ENCODE assay signal across 33 mouse cellular contexts in genomic region chr5:31920129-31920528, GRCm38 (mm10).
DNase-seq lines count a peak whose midpoint lies in the region; ATAC-seq and TF ChIP-seq lines count a peak whose summit lies in the region.
"Had no signal": no experiment of that assay in that cellular context is flagged by ENCODE, and none has a peak within 500 bp of the region (broad histone marks: within the 10 kb centered on the region; RNA-seq: fewer than 3 reads in every experiment).

No protein-coding gene starts in this region.

- no peak overlapping the region for H3K9ac ChIP-seq in forebrain, embryonic 16.5 days (replicated peaks; ENCODE audit: low read depth, low read length)
- no peak overlapping the region for H3K9ac ChIP-seq in forebrain, embryonic 13.5 days
- no peak overlapping the region for H3K9ac ChIP-seq in hindbrain, postnatal 0 days (replicated peaks; ENCODE audit: low read length)
- H3K9ac ChIP-seq in hindbrain, embryonic 11.5 days (ENCODE audit: low read depth, low read length) = no peak overlapping the region
- no peak overlapping the region for H3K9ac ChIP-seq in midbrain, embryonic 16.5 days (ENCODE audit: low read depth, low read length)
- H3K9ac ChIP-seq in midbrain, embryonic 13.5 days (replicated peaks) = no peak overlapping the region
- H3K9ac ChIP-seq: embryonic facial prominence, embryonic 12.5 days; heart, embryonic 15.5 days; hindbrain, embryonic 14.5 days; kidney, embryonic 15.5 days; limb, embryonic 13.5 days; lung, embryonic 15.5 days; neural tube, embryonic 13.5 days had no signal

- 0 out of 2 replicates have a peak, but pooled peaks have one; percentile 36 for ATAC-seq in forebrain, embryonic 16.5 days
- ATAC-seq in forebrain, embryonic 13.5 days = no peak
- no peak for ATAC-seq in hindbrain, postnatal 0 days
- ATAC-seq in hindbrain, embryonic 11.5 days (ENCODE audit: low FRiP score) = no peak
- ATAC-seq in midbrain, embryonic 16.5 days = peak; percentile 32; the same call in 1 of the 2 replicates
- ATAC-seq in midbrain, embryonic 13.5 days = no peak
- ATAC-seq: inflammation-experienced regulatory T-cells, adult 6 months; Patski had no signal

- H3K4me2 ChIP-seq in forebrain, embryonic 16.5 days (ENCODE audit: low read length) = no peak overlapping the region
- no peak overlapping the region for H3K4me2 ChIP-seq in forebrain, embryonic 13.5 days
- no peak overlapping the region for H3K4me2 ChIP-seq in hindbrain, postnatal 0 days (ENCODE audit: low read depth, low read length)
- H3K4me2 ChIP-seq in hindbrain, embryonic 11.5 days (replicated peaks; ENCODE audit: low read depth, low read length) = no peak overlapping the region
- H3K4me2 ChIP-seq in midbrain, embryonic 16.5 days (ENCODE audit: low read length) = no peak overlapping the region
- H3K4me2 ChIP-seq in midbrain, embryonic 13.5 days (replicated peaks) = no peak overlapping the region
- H3K4me2 ChIP-seq: embryonic facial prominence, embryonic 12.5 days; heart, embryonic 15.5 days; hindbrain, embryonic 14.5 days; kidney, embryonic 15.5 days; limb, embryonic 13.5 days; liver, embryonic 11.5 days; lung, embryonic 15.5 days; neural tube, embryonic 13.5 days had no signal

- H3K4me1 ChIP-seq in forebrain, embryonic 16.5 days (replicated peaks; ENCODE audit: control insufficient read depth, insufficient read depth, low read length) = peaks cover 8% of the 10 kb centered on the region; the same call in 1 of the 2 replicates
- H3K4me1 ChIP-seq in forebrain, embryonic 13.5 days = no peaks in the 10 kb centered on the region
- no peaks in the 10 kb centered on the region for H3K4me1 ChIP-seq in hindbrain, postnatal 0 days (ENCODE audit: insufficient read depth, low read length)
- no peaks in the 10 kb centered on the region for H3K4me1 ChIP-seq in hindbrain, embryonic 11.5 days (replicated peaks; ENCODE audit: control insufficient read depth, insufficient read depth, low read length)
- 0 out of 2 replicates have a peak, but pooled peaks cover 3% of the 10 kb centered on the region for H3K4me1 ChIP-seq in midbrain, embryonic 16.5 days (ENCODE audit: control insufficient read depth, insufficient read depth, low read length)
- no peaks in the 10 kb centered on the region; the same call in 1 of the 2 replicates for H3K4me1 ChIP-seq in midbrain, embryonic 13.5 days (replicated peaks)
- H3K4me1 ChIP-seq: heart, embryonic 15.5 days had no signal

- no peak for TF ChIP-seq CTCF in hindbrain, postnatal 0 days (IDR thresholded peaks at IDR 0.05; ENCODE audit: low read depth)

- no peaks in the 10 kb centered on the region for H3K36me3 ChIP-seq in forebrain, embryonic 16.5 days (ENCODE audit: control insufficient read depth, insufficient read depth)
- H3K36me3 ChIP-seq in forebrain, embryonic 13.5 days (ENCODE audit: poor library complexity, severe bottlenecking) = no peaks in the 10 kb centered on the region
- no peaks in the 10 kb centered on the region for H3K36me3 ChIP-seq in hindbrain, postnatal 0 days (ENCODE audit: insufficient read depth, low read length)
- H3K36me3 ChIP-seq in hindbrain, embryonic 11.5 days (ENCODE audit: control insufficient read depth, insufficient read depth, low read length) = no peaks in the 10 kb centered on the region
- no peaks in the 10 kb centered on the region for H3K36me3 ChIP-seq in midbrain, embryonic 16.5 days (ENCODE audit: control insufficient read depth, insufficient read depth, low read length)
- H3K36me3 ChIP-seq in midbrain, embryonic 13.5 days = no peaks in the 10 kb centered on the region
- H3K36me3 ChIP-seq: embryonic facial prominence, embryonic 12.5 days; heart, embryonic 15.5 days; kidney, embryonic 15.5 days; limb, embryonic 13.5 days; lung, embryonic 15.5 days; neural tube, embryonic 13.5 days had no signal

- no peaks in the 10 kb centered on the region for H3K27me3 ChIP-seq in forebrain, embryonic 16.5 days (replicated peaks; ENCODE audit: control insufficient read depth, insufficient read depth, low read length)
- no peaks in the 10 kb centered on the region for H3K27me3 ChIP-seq in forebrain, embryonic 13.5 days
- H3K27me3 ChIP-seq in hindbrain, postnatal 0 days (ENCODE audit: insufficient read depth, low read length) = no peaks in the 10 kb centered on the region
- no peaks in the 10 kb centered on the region for H3K27me3 ChIP-seq in hindbrain, embryonic 11.5 days (ENCODE audit: control insufficient read depth, insufficient read depth, low read length)
- no peaks in the 10 kb centered on the region for H3K27me3 ChIP-seq in midbrain, embryonic 16.5 days (ENCODE audit: control insufficient read depth, insufficient read depth, low read depth, low read length)
- H3K27me3 ChIP-seq in midbrain, embryonic 13.5 days = no peaks in the 10 kb centered on the region
- H3K27me3 ChIP-seq: embryonic facial prominence, embryonic 12.5 days; heart, embryonic 15.5 days; kidney, embryonic 15.5 days; limb, embryonic 13.5 days; lung, embryonic 15.5 days; megakaryocyte, embryonic 14.5 days; neural tube, embryonic 13.5 days; Patski had no signal

- no peaks in the 10 kb centered on the region for H3K9me3 ChIP-seq in forebrain, embryonic 16.5 days (ENCODE audit: control insufficient read depth, low read length)
- H3K9me3 ChIP-seq in forebrain, embryonic 13.5 days (replicated peaks) = no peaks in the 10 kb centered on the region
- no peaks in the 10 kb centered on the region for H3K9me3 ChIP-seq in hindbrain, postnatal 0 days (ENCODE audit: low read length)
- no peaks in the 10 kb centered on the region for H3K9me3 ChIP-seq in hindbrain, embryonic 11.5 days (ENCODE audit: control insufficient read depth, low read length)
- H3K9me3 ChIP-seq in midbrain, embryonic 16.5 days (replicated peaks; ENCODE audit: control insufficient read depth, low read length, poor library complexity, severe bottlenecking) = no peaks in the 10 kb centered on the region
- H3K9me3 ChIP-seq in midbrain, embryonic 13.5 days = no peaks in the 10 kb centered on the region
- H3K9me3 ChIP-seq: embryonic facial prominence, embryonic 12.5 days; G1E; heart, embryonic 15.5 days; kidney, embryonic 15.5 days; limb, embryonic 13.5 days; lung, embryonic 15.5 days; megakaryocyte, embryonic 14.5 days; neural tube, embryonic 13.5 days had no signal

- H3K27ac ChIP-seq in forebrain, embryonic 16.5 days (ENCODE audit: low read length) = no peak overlapping the region
- no peak overlapping the region for H3K27ac ChIP-seq in forebrain, embryonic 13.5 days
- H3K27ac ChIP-seq in hindbrain, postnatal 0 days = no peak overlapping the region
- H3K27ac ChIP-seq in hindbrain, embryonic 11.5 days (ENCODE audit: low read depth, low read length) = no peak overlapping the region
- no peak overlapping the region for H3K27ac ChIP-seq in midbrain, embryonic 16.5 days (ENCODE audit: low read length)
- no peak overlapping the region for H3K27ac ChIP-seq in midbrain, embryonic 13.5 days
- H3K27ac ChIP-seq: embryonic facial prominence, embryonic 12.5 days; gastrocnemius, adult 2 months; heart, embryonic 15.5 days; hindbrain, embryonic 14.5 days; kidney, embryonic 15.5 days; limb, embryonic 13.5 days; lung, embryonic 15.5 days; neural tube, embryonic 13.5 days had no signal

- peak; percentile 10 for DNase-seq in hindbrain, postnatal 0 days (ENCODE audit: low spot score)
- no peak for DNase-seq in hindbrain, embryonic 11.5 days (ENCODE audit: low spot score)
- DNase-seq in frontal cortex, postnatal 14 days (ENCODE audit: low spot score in 2 of 2) = no peak
- DNase-seq: adrenal gland, postnatal 10 days; cerebellum, adult 11 months; cerebellum, adult 9-10 months; embryo, embryonic 11 days; gastrocnemius, adult 2 months; gastrocnemius, postnatal 36 days; heart, adult 18-20 months; heart, postnatal 4 days; kidney, adult 11 months; kidney, postnatal 25 days; lung, postnatal 4 days; right cerebral cortex, postnatal 4 days; thymus, adult 18-20 months; thymus, postnatal 25 days had no signal

- H3K4me3 ChIP-seq in forebrain, embryonic 16.5 days (replicated peaks; ENCODE audit: low read length) = no peak overlapping the region
- H3K4me3 ChIP-seq in forebrain, embryonic 13.5 days = no peak overlapping the region
- no peak overlapping the region for H3K4me3 ChIP-seq in hindbrain, postnatal 0 days (ENCODE audit: low read length)
- no peak overlapping the region for H3K4me3 ChIP-seq in hindbrain, embryonic 11.5 days (ENCODE audit: low read depth, low read length)
- no peak overlapping the region for H3K4me3 ChIP-seq in midbrain, embryonic 16.5 days (ENCODE audit: low read depth, low read length)
- no peak overlapping the region for H3K4me3 ChIP-seq in midbrain, embryonic 13.5 days (replicated peaks)
- H3K4me3 ChIP-seq: embryonic facial prominence, embryonic 12.5 days; gastrocnemius, adult 2 months; heart, embryonic 15.5 days; kidney, embryonic 15.5 days; limb, embryonic 13.5 days; lung, embryonic 15.5 days; neural tube, embryonic 13.5 days had no signal

Comparison
In these comparisons a context has a peak if more than half of its experiments do, and no peak if none do; other contexts are left out.
1. ATAC-seq: peak in forebrain, embryonic 16.5 days (single experiment) and midbrain, embryonic 16.5 days (single experiment); none in forebrain, embryonic 13.5 days (single experiment), hindbrain, postnatal 0 days (single experiment), hindbrain, embryonic 11.5 days (single experiment) and midbrain, embryonic 13.5 days (single experiment).